Mouse (Mus musculus) fibroblast of lung, adult 2 months (primary cell): ENCODE measurements around the gene Rnf224.
"Not testable (repeated sequence)": the region's sequence is repeated elsewhere in the genome, so short reads cannot be mapped to it uniquely, and the experiment has no call there.

Experiments
- DNase-seq: peaks from one replicate; pipeline ENCODE4 v3.0.0-alpha.2; 2011; ENCODE audit warnings: low read depth

The Rnf224 gene

GRCm38 (mm10) chr2:25236614-25237013 lies at the start of gene Rnf224:
TSS of gene Rnf224 (minus strand) at chr2:25236787.
- DNase-seq, result no peak

- no peak for DNase-seq
Observed at GRCm38 (mm10) chr2:25286314-25286713, 49.7 kb upstream of the Rnf224 start.

GRCm38 (mm10) chr2:25285551-25285950 lies 49.0 kb upstream of the Rnf224 start:
- DNase-seq, result no peak

GRCm38 (mm10) chr2:25278928-25279882 lies 42.6 kb upstream of the Rnf224 start:
- DNase-seq, result peak; percentile 67

- DNase-seq, result no peak
Observed at GRCm38 (mm10) chr2:25273010-25273409, 36.4 kb upstream of the Rnf224 start.

GRCm38 (mm10) chr2:25272515-25272914 lies 35.9 kb upstream of the Rnf224 start:
- no peak for DNase-seq

- DNase-seq, result peak; percentile 93
Observed at GRCm38 (mm10) chr2:25271827-25272511, 35.4 kb upstream of the Rnf224 start, which contains the start of the genes Ssna1 and Anapc2. TSS of gene Ssna1 (minus strand) at chr2:25272438. TSS of gene Anapc2 (plus strand) at chr2:25272478.

- DNase-seq, result no peak
Observed at GRCm38 (mm10) chr2:25267746-25268309, 31.2 kb upstream of the Rnf224 start.

- no peak for DNase-seq
Observed at GRCm38 (mm10) chr2:25267241-25267640, 30.7 kb upstream of the Rnf224 start.

- no peak for DNase-seq
Observed at GRCm38 (mm10) chr2:25266720-25267119, 30.1 kb upstream of the Rnf224 start.

GRCm38 (mm10) chr2:25265897-25266656 lies 29.5 kb upstream of the Rnf224 start:
- no peak for DNase-seq

- DNase-seq, result peak; percentile 91
Observed at GRCm38 (mm10) chr2:25264851-25265250, 28.3 kb upstream of the Rnf224 start.

GRCm38 (mm10) chr2:25264286-25264660 lies 27.7 kb upstream of the Rnf224 start:
- DNase-seq, result no peak

GRCm38 (mm10) chr2:25263623-25264285 lies 27.2 kb upstream of the Rnf224 start:
- no peak for DNase-seq

GRCm38 (mm10) chr2:25262795-25263622 lies 26.4 kb upstream of the Rnf224 start:
- DNase-seq, result no peak

GRCm38 (mm10) chr2:25262291-25262767 lies 25.7 kb upstream of the Rnf224 start, which contains the start of gene Tprn:
TSS of gene Tprn (plus strand) at chr2:25262618.
- peak; percentile 94 for DNase-seq

- no peak for DNase-seq
Observed at GRCm38 (mm10) chr2:25261870-25262269, 25.3 kb upstream of the Rnf224 start.

- DNase-seq, result no peak
Observed at GRCm38 (mm10) chr2:25258887-25259286, 22.3 kb upstream of the Rnf224 start.

GRCm38 (mm10) chr2:25257250-25257649 lies 20.7 kb upstream of the Rnf224 start:
- DNase-seq, result not testable (repeated sequence)
